Mouse (Mus musculus): Measurements from ENCODE around the gene Serpinb6d.

Gene Serpinb6d

DNA sequence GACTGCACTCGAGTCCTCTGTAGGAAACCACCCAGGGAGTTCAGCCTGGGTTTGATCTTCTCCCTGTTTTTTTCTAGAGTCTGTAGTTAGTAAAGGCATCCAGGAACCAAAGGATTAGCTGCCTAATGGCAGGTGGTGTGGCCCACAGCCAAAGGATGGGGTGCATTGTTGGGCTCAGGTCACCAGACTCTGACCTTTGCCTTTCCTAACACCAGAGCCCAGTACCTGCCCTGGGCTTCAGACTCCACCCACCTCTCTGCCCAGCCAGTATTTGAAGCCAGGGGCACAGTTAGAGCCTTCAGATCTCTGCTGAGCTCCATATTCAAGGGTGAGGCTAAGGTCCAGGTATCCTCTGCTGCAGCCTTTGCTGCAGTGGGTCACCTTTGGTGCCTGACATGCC, at the start of gene Serpinb6d:
Serpinb6d (plus strand) TSS at position 301 of the 400 bp plus-strand sequence.
- DNase-seq (ENCODE audit: extremely low spot score), result no peak

DNA sequence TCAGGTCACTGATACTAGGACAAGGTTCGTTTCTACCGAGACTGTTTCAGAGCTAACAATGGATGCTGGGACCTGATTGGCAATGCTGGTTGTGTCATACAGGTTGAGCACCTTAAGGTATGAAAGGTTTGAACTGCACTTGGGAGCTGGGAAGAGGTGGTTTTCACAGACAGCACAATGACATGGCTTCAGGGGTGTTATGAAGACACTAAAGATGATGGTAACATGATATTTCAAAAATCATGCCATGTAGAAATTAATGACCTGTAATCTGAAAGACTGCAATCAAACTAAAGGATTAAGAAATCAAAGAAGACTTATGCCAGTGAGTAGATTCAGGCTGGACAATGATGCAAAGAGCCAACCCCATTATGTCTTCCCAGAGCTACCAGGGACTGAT, 38.3 kb upstream of the Serpinb6d start:
- DNase-seq (ENCODE audit: extremely low spot score), result no peak

DNA sequence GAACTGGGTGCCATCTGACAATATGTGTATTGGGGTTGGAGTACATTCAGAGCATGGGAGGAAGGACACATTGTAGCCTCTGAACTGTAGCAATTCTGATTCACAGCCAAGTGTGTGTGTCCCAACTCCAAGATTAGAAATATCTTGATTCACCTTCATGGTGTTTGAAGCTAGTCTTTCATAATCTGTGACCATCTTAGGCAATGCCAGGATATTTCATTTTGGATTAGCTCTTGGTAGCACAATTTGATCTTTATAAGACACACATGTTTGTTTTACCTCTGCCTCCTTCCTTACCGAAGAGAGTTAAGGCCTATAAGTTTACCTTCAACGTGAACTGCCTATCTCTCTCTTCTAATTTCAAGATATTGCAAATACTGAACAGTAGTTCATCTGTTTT, 18.7 kb upstream of the Serpinb6d start:
- DNase-seq (ENCODE audit: extremely low spot score), result no peak

DNA sequence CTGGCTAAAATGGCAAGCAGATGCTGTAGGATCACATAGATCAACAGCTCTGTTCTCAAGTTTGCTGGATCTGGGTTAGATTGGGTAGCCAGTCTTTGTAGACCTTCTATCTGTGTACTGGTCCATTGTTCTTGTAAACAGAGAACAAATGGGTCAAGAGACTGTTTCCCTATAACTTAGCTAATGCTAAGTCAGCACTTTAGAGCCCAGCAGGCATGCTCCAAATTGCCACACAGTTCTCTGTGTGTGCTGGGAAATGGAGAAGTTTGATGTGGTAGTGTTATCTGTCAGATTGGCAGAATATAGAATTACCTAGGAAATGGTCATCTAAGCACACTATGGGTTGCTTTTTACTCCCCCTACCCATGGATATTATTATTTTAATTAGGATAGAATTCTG, 1.3 kb downstream of the Serpinb6d start:
- no peak for DNase-seq (ENCODE audit: extremely low spot score)

DNA sequence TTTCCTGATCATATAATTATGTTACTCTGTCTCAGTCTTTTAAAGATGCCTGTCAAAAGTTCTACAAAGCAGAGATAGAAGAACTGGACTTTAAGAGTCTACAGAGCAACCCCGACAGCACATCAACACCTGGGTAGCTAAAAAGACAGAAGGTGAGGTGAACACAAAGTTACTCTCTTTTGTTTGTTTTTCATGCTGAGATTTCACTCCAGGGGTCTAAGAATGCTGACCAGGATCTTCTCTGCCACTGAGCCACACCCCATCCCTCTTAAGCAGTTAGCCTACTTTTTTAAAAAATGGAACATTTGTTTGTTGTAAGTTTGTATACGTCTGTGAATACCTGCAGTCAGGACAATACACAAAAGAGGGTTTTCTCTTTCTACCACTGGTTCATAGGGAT, 59.1 kb downstream of the Serpinb6d start:
- DNase-seq (ENCODE audit: extremely low spot score), result no peak
